Mouse (Mus musculus) thymus, postnatal 0 days (tissue): ENCODE results near the gene Rdh12. TPM values are rescaled to one million over a fixed set of nuclear protein-coding genes. Genes with fewer than 3 reads are reported as not detected.

ENCODE experiments used
- DNase-seq: peaks from one replicate; pipeline ENCODE4 v3.0.0-alpha.2; 2015; ENCODE audit warnings: low spot score
- polyA plus RNA-seq: library from polyadenylated mRNA; unstranded; fragments of >200 nt; fragmentation: Nextera tagmentation; extraction: Ambion mirVana; gene quantifications from 2 replicates; pipeline ENCODE4 v1.2.1, GENCODE M21; 2015

Rdh12 gene
- polyA plus RNA-seq, 1 experiment from 2014 or later = 4.3 TPM

DNA sequence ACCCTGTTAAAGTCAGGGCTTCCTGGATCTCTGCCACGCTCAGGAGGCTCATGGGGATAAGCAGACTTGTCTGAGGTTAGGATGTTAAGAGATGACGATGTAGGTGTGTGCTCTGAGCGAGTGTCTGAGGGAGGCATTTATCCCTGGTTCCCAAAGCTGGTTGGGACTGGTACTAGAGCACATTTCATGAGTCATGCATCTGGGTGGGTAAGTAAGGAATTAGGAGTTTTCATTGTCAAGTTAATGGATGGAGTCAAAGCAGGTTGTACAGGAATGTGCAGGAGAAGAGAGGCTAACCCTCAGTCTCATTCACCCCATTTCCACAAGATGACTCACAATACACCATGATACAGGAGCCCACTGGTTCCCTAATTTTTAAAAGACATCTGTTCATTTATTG is 39.4 kb downstream of the Rdh12 start:
- no peak for DNase-seq

- DNase-seq = no peak
Observed at GRCm38 (mm10) chr12:79253294-79254053, 44.8 kb downstream of the Rdh12 start.

DNA sequence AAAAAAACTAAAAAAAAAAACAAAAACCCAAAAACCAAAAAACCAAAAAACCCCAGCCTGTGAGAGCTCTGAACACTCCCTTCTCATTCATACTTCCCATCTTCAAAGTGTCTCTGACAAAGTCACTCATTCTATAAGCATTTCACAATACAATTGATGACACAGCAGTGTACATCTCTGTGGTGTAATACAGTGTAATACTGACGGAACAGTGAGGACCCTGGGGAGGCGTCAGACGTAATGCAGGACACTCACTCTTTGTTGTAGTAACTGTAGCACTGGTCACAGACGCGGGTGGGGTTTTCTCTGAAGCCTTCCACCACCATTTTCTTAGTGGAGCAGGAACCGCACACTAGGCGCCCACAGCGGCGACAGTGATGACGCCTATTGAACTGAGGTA is 46.3 kb downstream of the Rdh12 start:
- DNase-seq = no peak

- no peak for DNase-seq
Observed at GRCm38 (mm10) chr12:79260154-79260553, 51.4 kb downstream of the Rdh12 start.

DNA sequence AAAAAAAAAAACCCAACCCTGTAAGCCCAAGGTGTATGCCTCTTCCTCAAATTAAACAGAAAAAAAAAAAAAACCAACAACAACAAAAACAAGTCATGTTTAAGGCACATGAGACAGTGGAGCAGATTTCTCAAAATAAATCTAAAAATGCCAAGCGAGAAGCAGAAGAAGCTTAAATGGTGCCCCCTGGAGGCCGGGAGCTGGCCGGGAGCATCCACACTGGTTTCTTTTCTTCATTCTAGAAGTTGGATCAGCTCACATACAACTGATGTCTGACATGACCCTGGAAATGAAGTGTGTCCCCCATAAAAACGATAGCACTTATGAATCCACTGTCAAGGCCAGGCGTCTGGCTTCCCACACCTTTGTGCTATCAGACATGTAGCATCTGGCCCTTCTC is 52.3 kb downstream of the Rdh12 start:
- peak; percentile 17 for DNase-seq

Other genes with a start within 250 kb of the Rdh12 start
- gene Tmem229b, start 201.3 kb upstream of the Rdh12 start, polyA plus RNA-seq = 27.5 and 27.7 TPM in 2 replicates
- gene Plekhh1, start 179.8 kb upstream of the Rdh12 start, polyA plus RNA-seq = 0.33 and 0.46 TPM in 2 replicates
- 18.0 and 19.5 TPM in 2 replicates for gene Pigh, start 119.3 kb upstream of the Rdh12 start, polyA plus RNA-seq
- 4.0 and 4.3 TPM in 2 replicates for gene Arg2, start 78.1 kb upstream of the Rdh12 start, polyA plus RNA-seq
- 82.7 and 90.8 TPM in 2 replicates for gene Vti1b, start 36.2 kb upstream of the Rdh12 start, polyA plus RNA-seq
- 20.0 and 24.7 TPM in 2 replicates for gene Rdh11, start 16.6 kb upstream of the Rdh12 start, polyA plus RNA-seq
- 8.1 and 11.9 TPM in 2 replicates for gene Zfyve26, start 87.4 kb downstream of the Rdh12 start, polyA plus RNA-seq
- gene Rad51b, start 88.4 kb downstream of the Rdh12 start, polyA plus RNA-seq = 4.6 and 4.8 TPM in 2 replicates